Mouse (Mus musculus): ENCODE results near the gene Hadha. TPM values are rescaled to one million over a fixed set of nuclear protein-coding genes. Genes with fewer than 3 reads are reported as not detected.

Gene Hadha
- polyA plus RNA-seq, 1 experiment from 2014 or later = 143 TPM

DNA sequence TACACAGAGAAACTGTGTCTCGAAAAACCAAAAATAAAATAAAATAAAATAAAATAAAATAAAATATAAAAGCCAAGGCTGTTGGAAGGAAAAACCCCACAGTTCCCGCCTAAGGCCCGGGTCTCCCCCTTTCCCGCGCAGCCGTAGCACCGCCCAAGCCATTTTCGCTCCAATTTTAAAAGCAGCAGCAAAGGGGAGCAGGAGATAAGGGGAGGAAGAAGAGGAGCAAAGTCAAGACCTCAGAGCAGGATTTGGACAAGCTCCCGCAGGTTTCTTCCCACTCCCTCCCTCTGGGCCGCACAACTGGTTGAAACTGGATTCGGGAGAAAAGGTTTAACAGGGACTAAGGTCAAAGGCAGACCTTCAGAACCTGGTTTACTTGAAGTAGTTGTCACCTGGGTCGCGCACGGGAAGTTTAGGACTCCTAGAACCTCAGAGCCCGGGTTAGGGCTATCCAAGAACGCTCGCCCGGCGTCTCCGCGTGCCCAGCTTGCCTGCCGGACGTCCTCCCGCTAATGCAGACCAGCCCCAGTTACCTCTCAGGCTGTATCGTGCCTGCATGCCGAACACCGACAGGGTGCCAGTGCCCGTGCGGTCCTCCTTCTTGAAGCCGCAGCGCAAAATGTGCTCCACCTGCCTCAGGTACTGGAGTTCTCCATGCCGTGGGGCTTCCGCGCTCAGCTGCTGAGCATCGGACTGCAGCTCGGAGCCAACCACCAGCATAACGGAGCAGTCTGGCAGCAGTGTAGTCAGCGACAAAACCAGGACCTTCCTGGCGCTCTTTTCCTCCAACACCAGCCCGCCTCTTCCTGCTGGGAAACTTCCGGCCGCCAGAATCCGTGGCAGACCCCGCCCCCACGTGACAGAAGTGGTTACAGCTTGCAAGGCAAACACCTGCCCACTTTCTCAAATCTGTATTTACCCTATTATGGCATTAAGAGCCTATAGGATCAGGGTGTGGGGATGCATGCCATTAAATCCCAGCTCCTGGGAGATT lies 81.8 kb downstream of the Hadha start, which contains the start of gene Tyms:
Gene Tyms (minus strand): TSS at position 793 of the 997 bp plus-strand sequence.
- Histone ChIP-seq H3K4me1 (peaks cover 14% of the 10 kb centered on the region), H3K9ac (peak within 1 kb of the TSS; percentile 85), H3K4me2 (replicated peaks) (peak within 1 kb of the TSS; percentile 81), H3K9me3 (no peaks in the 10 kb centered on the region), H3K36me3 (peaks cover 32% of the 10 kb centered on the region), H3K27ac (peak within 1 kb of the TSS; percentile 88), H3K4me3 (peak within 1 kb of the TSS; percentile 85), H3K27me3 (no peaks in the 10 kb centered on the region)
- ATAC-seq (ENCODE audit: low FRiP score, low read depth) = peak; percentile 95
- WGBS = under 1% methylated on average over 45 of the region's 45 CpGs

DNA sequence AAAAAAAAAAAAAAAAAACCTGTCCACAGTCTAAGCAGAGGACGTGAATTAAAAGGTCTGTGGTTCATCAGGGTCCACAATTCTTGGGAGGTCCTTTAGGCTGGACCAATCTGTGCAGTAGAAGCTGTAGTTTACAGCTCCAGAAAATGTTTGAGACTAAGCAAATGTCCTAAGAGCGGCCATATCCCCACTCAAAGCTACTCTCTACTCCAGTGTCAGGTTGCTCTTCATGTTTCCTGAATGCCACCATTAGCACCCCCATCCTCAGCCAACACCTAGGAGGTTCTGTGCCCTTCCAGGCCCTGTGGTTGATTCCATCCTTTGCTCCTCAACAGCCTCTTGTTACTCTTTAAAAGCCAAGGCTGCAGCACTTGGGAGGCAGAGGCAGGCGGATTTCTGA lies 82.6 kb downstream of the Hadha start:
- no peaks in the 10 kb centered on the region for H3K9me3 ChIP-seq
- peak overlapping the region; percentile 81 for H3K4me2 ChIP-seq (replicated peaks)
- ATAC-seq (ENCODE audit: low FRiP score, low read depth) = peak; percentile 29; the same call in 1 of the 2 replicates
- H3K27ac ChIP-seq = no peak overlapping the region
- H3K36me3 ChIP-seq = peaks cover 40% of the 10 kb centered on the region
- peak overlapping the region; percentile 85 for H3K9ac ChIP-seq
- H3K27me3 ChIP-seq = no peaks in the 10 kb centered on the region
- H3K4me3 ChIP-seq = peak overlapping the region; percentile 85
- peaks cover 14% of the 10 kb centered on the region for H3K4me1 ChIP-seq
- 28% methylated on average over 3 of the region's 3 CpGs for WGBS

DNA sequence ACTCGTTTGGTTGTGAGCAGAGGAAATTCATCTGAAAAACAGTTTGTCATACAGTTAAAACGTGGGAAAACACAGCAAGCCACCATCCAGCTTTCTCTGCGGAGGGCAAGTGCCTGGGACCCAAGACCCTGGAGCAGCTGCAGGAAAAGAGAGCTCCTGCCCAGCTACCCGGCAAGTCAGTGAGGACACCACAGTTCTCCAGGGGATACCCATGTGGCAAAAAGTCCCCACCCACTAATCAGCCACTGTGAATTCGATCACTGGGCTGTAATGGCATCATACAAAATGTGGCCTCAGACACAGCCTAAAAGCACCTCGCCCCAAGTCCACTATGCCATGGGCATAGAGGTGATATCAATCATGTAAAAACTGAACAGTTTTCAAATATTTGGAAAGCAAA lies 83.3 kb downstream of the Hadha start:
- Histone ChIP-seq H3K27ac (no peak overlapping the region), H3K4me2 (replicated peaks) (peak overlapping the region; percentile 81), H3K36me3 (peaks cover 47% of the 10 kb centered on the region), H3K4me1 (peaks cover 14% of the 10 kb centered on the region), H3K9me3 (no peaks in the 10 kb centered on the region), H3K9ac (peak overlapping the region; percentile 85), H3K27me3 (no peaks in the 10 kb centered on the region), H3K4me3 (peak overlapping the region; percentile 85)
- WGBS = 73% methylated on average over 6 of the region's 6 CpGs
- ATAC-seq (ENCODE audit: low FRiP score, low read depth) = no peak

MicroRNAs encoded within 50 kb of the gene (microRNA counts, 519-probe panel; counts per million panel counts)
- microRNA mmu-miR-1960 = 1,601 counts per million, percentile 17 among the panel's probes with 10 or more counts

Small RNAs within 50 kb of the gene (microRNA-seq; reads per million reads assigned to microRNA genes)
- not detected for gene Mir1960

Other genes with a start within 250 kb of the Hadha start
- 0.15 and 0.22 TPM in 2 replicates for gene Il6, start 142.0 kb downstream of the Hadha start, polyA plus RNA-seq (2015; fragmentation: Nextera tagmentation; extraction: Ambion mirVana)
- gene Tyms, start 81.5 kb downstream of the Hadha start, polyA plus RNA-seq (2015; fragmentation: Nextera tagmentation; extraction: Ambion mirVana) = 282 and 295 TPM in 2 replicates
- 0.57 and 0.78 TPM in 2 replicates for gene Garem2, start 50.0 kb downstream of the Hadha start, polyA plus RNA-seq (2015; fragmentation: Nextera tagmentation; extraction: Ambion mirVana)
- not detected in 2 replicates for gene 3110082J24Rik, start 49.1 kb downstream of the Hadha start, polyA plus RNA-seq (2015; fragmentation: Nextera tagmentation; extraction: Ambion mirVana)
- gene Hadhb, start 86 bp upstream of the Hadha start, polyA plus RNA-seq (2015; fragmentation: Nextera tagmentation; extraction: Ambion mirVana) = 133 and 134 TPM in 2 replicates
- gene Adgrf3, start 50.6 kb upstream of the Hadha start, polyA plus RNA-seq (2015; fragmentation: Nextera tagmentation; extraction: Ambion mirVana) = not detected in 2 replicates
- 17.5 and 18.7 TPM in 2 replicates for gene Selenoi, start 77.4 kb upstream of the Hadha start, polyA plus RNA-seq (2015; fragmentation: Nextera tagmentation; extraction: Ambion mirVana)
- 0.19 and 0.62 TPM in 2 replicates for gene Drc1, start 126.2 kb upstream of the Hadha start, polyA plus RNA-seq (2015; fragmentation: Nextera tagmentation; extraction: Ambion mirVana)